ENCODE assay signal across 8 mouse cellular contexts in genomic region chr6:85911587-85911986, GRCm38 (mm10). TPM values are rescaled to one million over a fixed set of nuclear protein-coding genes. Genes with fewer than 3 reads are reported as not detected.
DNase-seq lines count a peak whose midpoint lies in the region; ATAC-seq lines count a peak whose summit lies in the region.

TSS of gene Tprkb (plus strand) at chr6:85911865.

- H3K9ac ChIP-seq in embryonic facial prominence, embryonic 13.5 days, result no peak within 1 kb of the TSS
- H3K9ac ChIP-seq in heart, embryonic 15.5 days, result no peak within 1 kb of the TSS

- no peak for DNase-seq in left cerebral cortex, adult 18-20 months (ENCODE audit: low spot score in 2 of 2)
- DNase-seq in left cerebral cortex, adult 11 months (ENCODE audit: low spot score), result no peak
- DNase-seq in kidney, postnatal 36 days, result peak; percentile 64 to 73
- DNase-seq in embryo, embryonic 10 days (ENCODE audit: low spot score), result no peak
- no peak for DNase-seq in retina, embryonic 14.5 days (ENCODE audit: low spot score)

- no peak within 1 kb of the TSS for H3K4me3 ChIP-seq in embryonic facial prominence, embryonic 13.5 days
- no peak within 1 kb of the TSS for H3K4me3 ChIP-seq in heart, embryonic 15.5 days

- H3K4me2 ChIP-seq in embryonic facial prominence, embryonic 13.5 days, result no peak within 1 kb of the TSS
- H3K4me2 ChIP-seq in heart, embryonic 15.5 days, result no peak within 1 kb of the TSS

- peaks cover 16% of the 10 kb centered on the region for H3K4me1 ChIP-seq in embryonic facial prominence, embryonic 13.5 days
- peaks cover 9% of the 10 kb centered on the region for H3K4me1 ChIP-seq in heart, embryonic 15.5 days (replicated peaks)

- no peak for ATAC-seq in embryonic facial prominence, embryonic 13.5 days (ENCODE audit: insufficient number of reproducible peaks, insufficient read depth, low FRiP score, low TSS enrichment, low read depth)
- ATAC-seq in heart, embryonic 15.5 days (replicated peaks; ENCODE audit: insufficient number of reproducible peaks, insufficient read depth, low FRiP score, low read depth), result no peak
- ATAC-seq in megakaryocyte, adult 5-6 weeks (ENCODE audit: poor library complexity, severe bottlenecking), result no peak

- H3K36me3 ChIP-seq in embryonic facial prominence, embryonic 13.5 days, result no peaks in the 10 kb centered on the region
- H3K36me3 ChIP-seq in heart, embryonic 15.5 days, result no peaks in the 10 kb centered on the region

- H3K27me3 ChIP-seq in embryonic facial prominence, embryonic 13.5 days, result no peaks in the 10 kb centered on the region
- no peaks in the 10 kb centered on the region for H3K27me3 ChIP-seq in heart, embryonic 15.5 days

- no peak within 1 kb of the TSS for H3K27ac ChIP-seq in embryonic facial prominence, embryonic 13.5 days
- no peak within 1 kb of the TSS for H3K27ac ChIP-seq in heart, embryonic 15.5 days

- WGBS in embryonic facial prominence, embryonic 13.5 days, result 73% methylated on average over 3 of the region's 3 CpGs
- 83% methylated on average over 3 of the region's 3 CpGs for WGBS in heart, embryonic 15.5 days

- H3K9me3 ChIP-seq in embryonic facial prominence, embryonic 13.5 days, result no peaks in the 10 kb centered on the region
- no peaks in the 10 kb centered on the region for H3K9me3 ChIP-seq in heart, embryonic 15.5 days (replicated peaks)

RNA-seq across cellular contexts. Expression of gene Tprkb, which starts in this region (rescaled TPM):
- total RNA-seq in left cerebral cortex, adult 18-20 months (2021), result 10 to 100 TPM; 51.6 to 55.3 TPM
- polyA plus RNA-seq in embryonic facial prominence, embryonic 13.5 days (2015; fragmentation: Nextera tagmentation; extraction: Ambion mirVana), result 39.5 and 45.9 TPM in 2 replicates
- 20.7 and 23.3 TPM in 2 replicates for polyA plus RNA-seq in heart, embryonic 15.5 days (2015; fragmentation: Nextera tagmentation; extraction: Ambion mirVana)
- total RNA-seq in megakaryocyte, adult 5-6 weeks (2015), result 14.9 and 16.2 TPM in 2 replicates
- total RNA-seq in megakaryocyte, adult 5-6 weeks (2017), result 30.8 and 32.9 TPM in 2 replicates

Comparison
In these comparisons a context has a peak if more than half of its experiments do, and no peak if none do; other contexts are left out.
1. DNase-seq: peak in kidney, postnatal 36 days (2 of 2); none in left cerebral cortex, adult 18-20 months (0 of 2), left cerebral cortex, adult 11 months (single experiment), embryo, embryonic 10 days (single experiment) and retina, embryonic 14.5 days (single experiment).